Mouse (Mus musculus) stomach, embryonic 15.5 days (tissue): ENCODE data around the gene Oard1. TPM values are rescaled to one million over a fixed set of nuclear protein-coding genes. Genes with fewer than 3 reads are reported as not detected.

Experiments
- ATAC-seq: fragments of 200-750 bp; cut with Nextera tagmentation; 2 replicates; pipeline ENCODE4 v1.8.0; 2017; ENCODE audit warnings: low read depth, moderate number of reproducible peaks, moderate TSS enrichment; ENCODE audit not compliant: insufficient read depth, low FRiP score
- H3K27ac ChIP-seq: fragments of 300-500 bp; sonication (generic); 2 replicates; pipeline ENCODE4 v1.5.1; 2015; ENCODE audit warnings: mild to moderate bottlenecking, inconsistent platforms
- H3K27me3 ChIP-seq: fragments of 300-500 bp; sonication (generic); replicated peaks from 2 replicates; pipeline ENCODE4 v1.6.1; 2015; ENCODE audit warnings: inconsistent platforms
- H3K36me3 ChIP-seq: fragments of 300-500 bp; sonication (generic); 2 replicates; pipeline ENCODE4 v1.6.1; 2015; ENCODE audit warnings: inconsistent platforms
- H3K4me1 ChIP-seq: fragments of 300-500 bp; sonication (generic); 2 replicates; pipeline ENCODE4 v1.6.1; 2015; ENCODE audit warnings: inconsistent platforms
- H3K4me2 ChIP-seq: fragments of 300-500 bp; sonication (generic); 2 replicates; pipeline ENCODE4 v1.6.1; 2015; ENCODE audit warnings: mild to moderate bottlenecking, inconsistent platforms
- H3K4me3 ChIP-seq: fragments of 300-500 bp; sonication (generic); replicated peaks from 2 replicates; pipeline ENCODE4 v1.5.1; 2015; ENCODE audit warnings: inconsistent platforms
- H3K9ac ChIP-seq: fragments of 300-500 bp; sonication (generic); 2 replicates; pipeline ENCODE4 v1.6.1; 2015; ENCODE audit warnings: inconsistent platforms
- H3K9me3 ChIP-seq: fragments of 300-500 bp; sonication (generic); 2 replicates; pipeline ENCODE4 v1.6.1; 2016; ENCODE audit warnings: inconsistent platforms
- WGBS: fragments of 180-500 bp; shearing (Covaris S2); methylation state at CpG from one replicate; pipeline ENCODE4 v1.1.7; 2015; 5-methylcytosine and 5-hydroxymethylcytosine counted together
- polyA plus RNA-seq: library from polyadenylated mRNA; unstranded; fragments of >200 nt; fragmentation: Nextera tagmentation; extraction: Ambion mirVana; gene quantifications from 2 replicates; pipeline ENCODE4 v1.2.1, GENCODE M21; 2015

Oard1 gene
- polyA plus RNA-seq, 1 experiment from 2014 or later, result 61.1 TPM

GRCm38 (mm10) chr17:48411241-48411640 lies 1.4 kb downstream of the Oard1 start:
- 29% methylated on average over 8 of the region's 8 CpGs for WGBS
- Histone ChIP-seq H3K9me3 (no peaks in the 10 kb centered on the region), H3K9ac (peak overlapping the region; percentile 36; the same call in 1 of the 2 replicates), H3K27me3 (no peaks in the 10 kb centered on the region), H3K4me3 (peak overlapping the region; percentile 69), H3K4me1 (peaks cover 18% of the 10 kb centered on the region; the same call in 1 of the 2 replicates), H3K4me2 (peak overlapping the region; percentile 68), H3K36me3 (peaks cover 14% of the 10 kb centered on the region; the same call in 1 of the 2 replicates), H3K27ac (peak overlapping the region; percentile 99; the same call in 1 of the 2 replicates)
- ATAC-seq, result no peak

DNA sequence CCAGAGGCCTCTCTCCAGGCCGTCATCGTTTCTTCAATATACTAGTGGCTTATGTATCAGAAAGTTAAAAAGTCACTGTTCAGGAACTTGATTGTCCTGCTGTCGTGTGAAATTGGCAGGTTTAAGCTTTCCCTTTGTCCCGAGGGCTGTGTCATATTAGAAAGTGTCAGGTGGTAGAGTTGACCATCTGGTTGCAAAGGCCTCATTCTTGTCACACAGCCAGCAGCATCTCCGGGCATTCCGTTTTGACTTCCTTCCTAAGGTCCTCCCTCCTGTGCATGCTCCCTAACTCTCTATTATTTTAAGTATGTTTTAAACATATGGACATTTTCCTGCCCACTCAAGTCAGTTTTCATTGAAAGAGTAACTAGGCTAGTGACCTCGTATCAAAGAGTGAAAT lies 6.2 kb downstream of the Oard1 start:
- WGBS, result 76% methylated on average over 7 of the region's 7 CpGs
- Histone ChIP-seq H3K27ac (no peak overlapping the region), H3K27me3 (no peaks in the 10 kb centered on the region), H3K36me3 (peaks cover 14% of the 10 kb centered on the region; the same call in 1 of the 2 replicates), H3K4me3 (no peak overlapping the region), H3K9ac (no peak overlapping the region), H3K4me1 (peaks cover 4% of the 10 kb centered on the region; the same call in 1 of the 2 replicates), H3K9me3 (no peaks in the 10 kb centered on the region), H3K4me2 (no peak overlapping the region)
- no peak for ATAC-seq

GRCm38 (mm10) chr17:48416425-48417195 lies 6.8 kb downstream of the Oard1 start:
- Histone ChIP-seq H3K27me3 (no peaks in the 10 kb centered on the region), H3K9me3 (no peaks in the 10 kb centered on the region), H3K4me1 (0 out of 2 replicates have a peak, but pooled peaks cover 4% of the 10 kb centered on the region), H3K27ac (no peak overlapping the region), H3K4me2 (no peak overlapping the region), H3K4me3 (no peak overlapping the region), H3K9ac (no peak overlapping the region), H3K36me3 (peaks cover 14% of the 10 kb centered on the region; the same call in 1 of the 2 replicates)
- WGBS, result 77% methylated on average over 14 of the region's 14 CpGs
- ATAC-seq, result peak; percentile 71; the same call in 1 of the 2 replicates

GRCm38 (mm10) chr17:48417521-48417920 lies 7.7 kb downstream of the Oard1 start:
- Histone ChIP-seq H3K4me2 (no peak overlapping the region), H3K9me3 (no peaks in the 10 kb centered on the region), H3K9ac (no peak overlapping the region), H3K36me3 (peaks cover 14% of the 10 kb centered on the region; the same call in 1 of the 2 replicates), H3K4me3 (no peak overlapping the region), H3K27ac (peak overlapping the region; percentile 18; the same call in 1 of the 2 replicates), H3K27me3 (no peaks in the 10 kb centered on the region), H3K4me1 (no peaks in the 10 kb centered on the region)
- ATAC-seq, result no peak
- WGBS, result 73% methylated on average over 6 of the region's 6 CpGs

- H3K4me3 ChIP-seq, result no peak overlapping the region
- no peaks in the 10 kb centered on the region for H3K4me1 ChIP-seq
- WGBS, result 68% methylated on average over 7 of the region's 7 CpGs
These were observed 8.4 kb downstream of the Oard1 start for GRCm38 (mm10) chr17:48418174-48418573.

GRCm38 (mm10) chr17:48418781-48419180 lies 9.0 kb downstream of the Oard1 start:
- Histone ChIP-seq H3K4me1 (0 out of 2 replicates have a peak, but pooled peaks cover 3% of the 10 kb centered on the region), H3K9ac (no peak overlapping the region), H3K27ac (peak overlapping the region; percentile 72), H3K9me3 (no peaks in the 10 kb centered on the region), H3K36me3 (peaks cover 14% of the 10 kb centered on the region; the same call in 1 of the 2 replicates), H3K4me2 (peak overlapping the region; percentile 28; the same call in 1 of the 2 replicates), H3K4me3 (no peak overlapping the region), H3K27me3 (no peaks in the 10 kb centered on the region)
- 91% methylated on average over 1 of the region's 1 CpGs for WGBS
- no peak for ATAC-seq

More at GRCm38 (mm10) chr17:48418174-48418573, 8.4 kb downstream of the Oard1 start:
- no peaks in the 10 kb centered on the region for H3K9me3 ChIP-seq
- no peaks in the 10 kb centered on the region for H3K27me3 ChIP-seq
- H3K27ac ChIP-seq, result peak overlapping the region; percentile 72
- no peak overlapping the region for H3K9ac ChIP-seq
- peak; percentile 66 for ATAC-seq
- H3K4me2 ChIP-seq, result peak overlapping the region; percentile 28; the same call in 1 of the 2 replicates
- peaks cover 14% of the 10 kb centered on the region; the same call in 1 of the 2 replicates for H3K36me3 ChIP-seq

- WGBS, result 60% methylated on average over 2 of the region's 2 CpGs
- Histone ChIP-seq H3K4me3 (no peak overlapping the region), H3K4me1 (0 out of 2 replicates have a peak, but pooled peaks cover 6% of the 10 kb centered on the region), H3K36me3 (peaks cover 9% of the 10 kb centered on the region; the same call in 1 of the 2 replicates), H3K27me3 (no peaks in the 10 kb centered on the region), H3K4me2 (no peak overlapping the region), H3K27ac (no peak overlapping the region), H3K9ac (no peak overlapping the region), H3K9me3 (no peaks in the 10 kb centered on the region)
- no peak for ATAC-seq
These were observed 9.8 kb downstream of the Oard1 start for GRCm38 (mm10) chr17:48419571-48419970.

DNA sequence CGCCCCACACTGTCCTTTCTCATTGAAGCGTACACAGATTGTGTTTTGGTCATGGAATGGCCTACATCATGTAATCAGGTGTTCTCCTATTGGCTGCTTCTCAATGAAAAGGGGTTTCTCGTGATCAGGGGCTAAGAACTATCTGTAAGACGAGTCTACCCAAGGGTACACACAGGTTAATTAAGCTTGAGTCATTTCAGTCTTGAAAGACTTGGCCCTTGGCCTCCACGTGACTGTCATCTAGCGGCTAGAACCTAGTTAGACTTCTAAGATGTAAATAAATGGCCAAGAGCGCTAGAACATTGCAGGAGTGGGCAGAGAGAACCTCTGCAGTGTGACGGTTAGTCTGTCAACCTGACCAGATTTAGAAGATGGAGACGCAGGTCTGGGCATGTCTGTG lies 14.4 kb downstream of the Oard1 start:
- Histone ChIP-seq H3K27me3 (no peaks in the 10 kb centered on the region), H3K27ac (no peak overlapping the region), H3K4me2 (no peak overlapping the region), H3K36me3 (no peaks in the 10 kb centered on the region), H3K9ac (no peak overlapping the region), H3K4me3 (no peak overlapping the region), H3K4me1 (peaks cover 26% of the 10 kb centered on the region), H3K9me3 (no peaks in the 10 kb centered on the region)
- WGBS, result 82% methylated on average over 9 of the region's 9 CpGs
- no peak for ATAC-seq

DNA sequence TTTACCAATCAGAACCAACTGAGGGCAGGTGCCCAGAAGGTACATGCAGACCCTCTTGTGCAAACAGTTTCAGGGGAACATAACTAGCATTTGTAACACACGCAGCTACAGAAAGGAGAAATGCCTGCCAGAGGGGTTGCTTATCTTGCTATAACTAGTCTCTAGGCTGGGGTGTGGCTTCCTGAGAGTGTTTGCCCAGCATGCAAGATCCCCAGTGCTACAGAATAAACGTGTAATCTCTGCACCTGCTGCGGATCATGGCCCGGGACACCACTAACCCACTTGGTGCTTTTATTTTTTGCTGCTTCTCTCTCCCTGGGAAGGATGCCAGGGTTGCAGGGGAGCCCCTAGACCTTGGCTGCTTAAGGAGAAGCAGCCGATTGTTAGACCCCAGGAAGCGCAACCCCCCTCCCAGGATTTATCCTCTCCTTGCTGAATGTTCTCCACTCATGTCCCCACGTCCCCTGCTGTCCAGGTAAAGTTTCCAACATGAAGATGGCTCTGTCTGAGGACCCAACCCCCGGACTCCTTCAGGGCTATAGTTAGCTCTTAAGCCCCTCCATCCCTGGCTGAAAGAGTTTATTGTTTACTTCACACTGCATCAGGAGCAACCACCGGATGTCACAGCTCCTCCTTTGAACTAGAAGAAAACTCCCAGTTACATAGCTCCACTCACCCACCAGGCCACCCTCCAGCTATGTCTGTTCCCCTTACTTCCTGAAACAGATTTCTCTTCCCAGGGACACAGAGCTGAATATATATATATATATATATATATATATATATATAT lies 16.2 kb downstream of the Oard1 start:
- H3K9me3 ChIP-seq, result no peaks in the 10 kb centered on the region
- peaks cover 35% of the 10 kb centered on the region for H3K4me1 ChIP-seq
- peak overlapping the region; percentile 79 for H3K27ac ChIP-seq
- no peak overlapping the region for H3K4me3 ChIP-seq
- WGBS, result 31% methylated on average over 9 of the region's 9 CpGs
- no peaks in the 10 kb centered on the region for H3K36me3 ChIP-seq
- H3K9ac ChIP-seq, result no peak overlapping the region
- no peaks in the 10 kb centered on the region for H3K27me3 ChIP-seq
- H3K4me2 ChIP-seq, result no peak overlapping the region
- ATAC-seq, result peak; percentile 76

DNA sequence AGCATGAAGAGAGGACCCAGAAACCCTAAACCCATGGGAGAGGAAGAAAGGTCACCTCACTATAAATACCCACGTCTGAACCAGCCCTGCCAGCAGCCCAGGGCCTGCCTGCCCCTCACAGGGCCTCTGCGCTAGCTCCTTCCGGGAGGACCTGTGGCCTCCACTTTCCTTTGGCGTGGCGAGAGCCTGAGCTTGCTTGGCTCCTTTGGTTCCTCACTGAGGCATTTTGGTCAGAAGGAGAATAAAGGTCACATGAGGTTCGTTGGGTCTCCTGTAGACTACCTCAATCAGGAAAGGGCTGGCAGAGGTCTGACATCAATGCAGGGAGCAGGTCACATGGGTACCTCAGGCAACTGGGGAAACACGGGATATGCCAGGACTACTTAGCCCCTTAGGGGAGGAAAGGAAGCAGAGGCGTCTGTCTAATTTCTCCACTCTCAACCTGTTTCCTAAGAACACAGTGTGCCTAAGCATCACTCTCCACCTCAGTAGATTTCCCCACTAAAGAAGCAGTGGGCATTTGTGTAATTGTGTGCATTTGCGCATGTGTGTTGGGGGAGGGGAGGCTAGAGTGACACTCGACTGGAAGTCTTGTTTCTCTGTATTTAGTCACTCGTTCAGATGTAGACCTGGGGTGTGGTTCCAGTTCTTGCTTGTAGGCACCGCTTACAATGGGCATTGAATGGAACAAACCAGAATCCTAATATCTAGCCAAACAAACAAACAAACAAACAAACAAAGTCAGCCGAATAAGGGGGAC lies 17.4 kb downstream of the Oard1 start:
- H3K4me3 ChIP-seq, result no peak overlapping the region
- H3K9me3 ChIP-seq, result no peaks in the 10 kb centered on the region
- H3K4me2 ChIP-seq, result no peak overlapping the region
- H3K4me1 ChIP-seq, result peaks cover 37% of the 10 kb centered on the region
- no peaks in the 10 kb centered on the region for H3K27me3 ChIP-seq
- H3K9ac ChIP-seq, result no peak overlapping the region
- no peak for ATAC-seq
- H3K27ac ChIP-seq, result peak overlapping the region; percentile 54; the same call in 1 of the 2 replicates
- 64% methylated on average over 13 of the region's 13 CpGs for WGBS
- H3K36me3 ChIP-seq, result no peaks in the 10 kb centered on the region

- Histone ChIP-seq H3K9ac (no peak overlapping the region), H3K4me1 (peaks cover 45% of the 10 kb centered on the region)
- no peak for ATAC-seq
These were observed 18.2 kb downstream of the Oard1 start for GRCm38 (mm10) chr17:48427852-48428530.

More at GRCm38 (mm10) chr17:48427852-48428530, 18.2 kb downstream of the Oard1 start:
- H3K4me3 ChIP-seq, result no peak overlapping the region
- H3K4me2 ChIP-seq, result no peak overlapping the region
- H3K36me3 ChIP-seq, result no peaks in the 10 kb centered on the region
- H3K9me3 ChIP-seq, result no peaks in the 10 kb centered on the region
- H3K27ac ChIP-seq, result peak overlapping the region; percentile 44
- 61% methylated on average over 11 of the region's 11 CpGs for WGBS
- H3K27me3 ChIP-seq, result no peaks in the 10 kb centered on the region
